Mouse (Mus musculus) G1E (cell line): Measurements from ENCODE around the gene Pax7. TPM values are rescaled to one million over a fixed set of nuclear protein-coding genes. Genes with fewer than 3 reads are reported as not detected.

Source experiments
- ATAC-seq: 2 replicates; pipeline ENCODE4 v1.8.0; 2016; ENCODE audit warnings: mild to moderate bottlenecking; ENCODE audit not compliant: insufficient number of reproducible peaks, poor library complexity, low FRiP score, severe bottlenecking; ENCODE audit errors: extremely low read depth
- DNase-seq: peaks from one replicate; pipeline ENCODE4 v3.0.0; 2012; ENCODE audit warnings: low spot score
- H3K27me3 ChIP-seq: 2 replicates; pipeline ENCODE4 v1.6.1; 2012; ENCODE audit warnings: mild to moderate bottlenecking, low read length, inconsistent platforms; ENCODE audit not compliant: insufficient read depth
- H3K36me3 ChIP-seq: replicated peaks from 2 replicates; pipeline ENCODE3; 2012; ENCODE audit warnings: mild to moderate bottlenecking, inconsistent platforms
- H3K4me1 ChIP-seq: 2 replicates; pipeline ENCODE4 v1.6.1; 2012; ENCODE audit warnings: low read depth, low read length, inconsistent platforms, mixed read lengths; ENCODE audit not compliant: insufficient read depth
- H3K4me3 ChIP-seq: 2 replicates; pipeline ENCODE4 v1.5.1; 2012; ENCODE audit warnings: low read depth, mild to moderate bottlenecking, inconsistent platforms, low read length, moderate library complexity, mixed read lengths
- H3K9me3 ChIP-seq: replicated peaks from 2 replicates; pipeline ENCODE4 v1.6.1; 2012; ENCODE audit warnings: inconsistent platforms
- CTCF ChIP-seq: IDR thresholded peaks from 2 replicates; pipeline ENCODE4 v1.5.1; 2012; ENCODE audit warnings: low read depth, low read length, inconsistent platforms, mixed read lengths
- GATA1 ChIP-seq: IDR thresholded peaks from 2 replicates; pipeline ENCODE4 v1.6.1; 2012; ENCODE audit warnings: borderline replicate concordance, low read length, inconsistent platforms, mixed read lengths
- GATA2 ChIP-seq: IDR thresholded peaks from 2 replicates; pipeline ENCODE4 v1.6.1; 2012; ENCODE audit warnings: low read depth, low read length, inconsistent platforms, borderline replicate concordance
- POLR2AphosphoS5 ChIP-seq: IDR thresholded peaks from 2 replicates; pipeline ENCODE4 v1.6.1; 2012; ENCODE audit warnings: low read depth, low read length, inconsistent platforms; ENCODE audit not compliant: insufficient replicate concordance
- TAL1 ChIP-seq: conservative IDR thresholded peaks from 2 replicates; pipeline ENCODE4 v1.6.1; 2012; ENCODE audit warnings: low read depth, low read length, inconsistent platforms, mixed read lengths
- polyA plus RNA-seq: library from polyadenylated mRNA; stranded (reverse); fragments of >175 nt; gene quantifications from 2 replicates; pipeline ENCODE4 v1.2.3, GENCODE M21; 2012
- total RNA-seq, 2 experiments: library from RNA; stranded (forward) in 1 of 2; stranded (reverse) in 1 of 2; fragments of 200-1000 nt in 1 of 2; fragments of >200 nt in 1 of 2; fragmentation: Nextera tagmentation in 1 of 2; gene quantifications; 2 replicates each; pipeline ENCODE4 v1.2.3; 2014 to 2017

The Pax7 gene
- total RNA-seq (2014; fragmentation: Nextera tagmentation) (not detected in 2 replicates), total RNA-seq (2017) (0.06 and 0.11 TPM in 2 replicates), polyA plus RNA-seq (not detected in 2 replicates)

DNA sequence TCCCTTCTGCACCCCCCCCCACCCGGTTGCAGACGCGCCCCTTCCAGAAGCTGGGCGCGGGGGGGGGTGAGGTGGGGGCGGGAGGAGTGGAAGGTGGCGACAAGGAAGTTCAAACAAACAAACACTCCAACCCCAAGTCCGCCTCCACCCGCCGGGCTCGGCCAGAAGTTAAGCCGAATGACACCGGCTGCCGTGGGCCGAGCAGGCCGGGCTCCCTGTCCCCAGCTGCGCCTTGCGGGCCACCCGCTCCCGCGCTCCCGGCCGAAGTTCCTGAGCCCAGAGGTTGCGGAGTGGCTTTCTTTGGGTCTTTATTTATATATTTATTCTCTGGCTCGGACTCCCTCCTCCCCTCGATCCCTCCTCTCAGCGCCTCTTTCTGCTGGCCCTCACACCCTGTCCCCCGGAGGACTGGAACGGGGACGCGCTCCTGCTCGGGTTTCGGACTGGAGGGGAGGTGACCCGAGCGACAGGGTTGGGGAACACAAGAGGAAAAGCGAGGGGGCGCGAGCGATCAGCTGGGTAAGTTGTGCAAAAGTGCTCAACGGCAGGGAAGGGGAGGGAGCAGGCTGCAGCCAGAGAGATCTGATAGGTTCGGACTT lies at the start of gene Pax7:
Gene Pax7, minus strand, starts transcription at position 493 of the 599 bp plus-strand sequence.
- no peaks in the 10 kb centered on the region for H3K27me3 ChIP-seq
- no peak for TF ChIP-seq GATA1
- no peak for TF ChIP-seq GATA2
- TF ChIP-seq POLR2AphosphoS5 = no peak
- TF ChIP-seq CTCF = no peak
- no peak for TF ChIP-seq TAL1
- H3K9me3 ChIP-seq = peaks cover 95% of the 10 kb centered on the region

GRCm38 (mm10) chr4:139881796-139882195 lies 48.5 kb upstream of the Pax7 start:
- H3K9me3 ChIP-seq = peaks cover 78% of the 10 kb centered on the region
- ATAC-seq (no peak), DNase-seq (no peak)
- TF ChIP-seq CTCF = no peak
- no peak for TF ChIP-seq GATA1
- TF ChIP-seq GATA2 = no peak
- no peak overlapping the region for H3K4me3 ChIP-seq
- H3K4me1 ChIP-seq = no peaks in the 10 kb centered on the region
- H3K27me3 ChIP-seq = no peaks in the 10 kb centered on the region
- no peaks in the 10 kb centered on the region for H3K36me3 ChIP-seq

More for the DNA sequence above, at the start of gene Pax7:
- H3K4me3 ChIP-seq = no peak within 1 kb of the TSS
- H3K4me1 ChIP-seq = no peaks in the 10 kb centered on the region
- no peak for ATAC-seq
- DNase-seq = no peak
- H3K36me3 ChIP-seq = no peaks in the 10 kb centered on the region

- DNase-seq = no peak
- no peaks in the 10 kb centered on the region for H3K27me3 ChIP-seq
- H3K36me3 ChIP-seq = no peaks in the 10 kb centered on the region
- H3K4me1 ChIP-seq = no peaks in the 10 kb centered on the region
- no peak for ATAC-seq
- TF ChIP-seq POLR2AphosphoS5 (no peak), GATA1 (no peak), CTCF (no peak), GATA2 (no peak), TAL1 (no peak)
- no peak overlapping the region for H3K4me3 ChIP-seq
- H3K9me3 ChIP-seq = peaks cover 87% of the 10 kb centered on the region
Observed at GRCm38 (mm10) chr4:139879324-139879723, 46.0 kb upstream of the Pax7 start.

DNA sequence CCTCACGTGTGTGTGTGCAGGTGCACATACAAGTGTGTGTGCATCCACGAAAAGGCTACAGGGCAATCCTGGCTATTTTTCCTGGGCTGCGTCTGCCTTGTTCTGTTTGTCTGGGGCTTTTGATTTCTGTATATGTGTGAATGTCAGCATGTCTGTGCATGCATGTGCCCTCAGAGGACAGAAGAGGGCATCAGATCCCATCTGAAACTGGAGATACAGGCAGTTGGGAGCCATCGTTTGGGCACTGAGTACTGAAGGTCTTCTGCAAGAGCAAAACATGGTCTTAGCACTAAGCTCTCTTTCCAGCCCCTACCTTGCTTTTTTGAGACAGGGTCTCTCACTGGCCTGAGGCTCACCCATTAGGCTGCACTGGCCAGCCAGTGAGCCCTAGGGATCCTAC lies 45.1 kb upstream of the Pax7 start:
- Histone ChIP-seq H3K9me3 (peaks cover 89% of the 10 kb centered on the region), H3K4me3 (no peak overlapping the region), H3K36me3 (no peaks in the 10 kb centered on the region), H3K27me3 (no peaks in the 10 kb centered on the region), H3K4me1 (no peaks in the 10 kb centered on the region)
- DNase-seq (no peak), ATAC-seq (no peak)
- TF ChIP-seq GATA2 (no peak), GATA1 (no peak), POLR2AphosphoS5 (no peak), CTCF (no peak), TAL1 (no peak)

GRCm38 (mm10) chr4:139877269-139877668 lies 43.9 kb upstream of the Pax7 start:
- H3K27me3 ChIP-seq = no peaks in the 10 kb centered on the region
- peaks cover 88% of the 10 kb centered on the region for H3K9me3 ChIP-seq
- ATAC-seq = no peak
- TF ChIP-seq GATA1 (no peak), CTCF (no peak), TAL1 (no peak), GATA2 (no peak), POLR2AphosphoS5 (no peak)
- H3K4me3 ChIP-seq = no peak overlapping the region
- no peaks in the 10 kb centered on the region for H3K36me3 ChIP-seq
- no peak for DNase-seq
- H3K4me1 ChIP-seq = no peaks in the 10 kb centered on the region

DNA sequence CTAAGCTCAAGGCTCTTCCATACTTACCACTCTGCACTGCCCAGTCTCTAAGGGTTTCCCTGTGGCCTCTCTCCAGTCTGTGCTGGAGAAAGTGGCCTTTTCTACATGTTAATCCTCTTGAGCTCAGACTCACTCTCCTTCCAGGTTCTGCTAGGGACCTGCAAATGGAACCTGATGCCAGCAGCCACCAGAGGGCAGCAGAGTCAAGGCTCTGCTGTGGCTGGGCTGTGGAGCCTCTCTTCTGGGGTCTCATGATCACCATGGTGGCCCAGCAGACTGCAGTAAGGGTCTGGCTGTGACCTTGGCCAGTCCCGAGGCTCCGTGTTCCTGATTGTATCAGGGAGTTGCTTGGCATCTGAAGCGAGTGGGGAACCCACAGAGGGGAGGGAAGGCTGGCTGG lies 39.3 kb upstream of the Pax7 start:
- Histone ChIP-seq H3K9me3 (peaks cover 90% of the 10 kb centered on the region), H3K27me3 (no peaks in the 10 kb centered on the region), H3K36me3 (no peaks in the 10 kb centered on the region), H3K4me1 (no peaks in the 10 kb centered on the region), H3K4me3 (no peak overlapping the region)
- no peak for ATAC-seq
- no peak for TF ChIP-seq POLR2AphosphoS5
- TF ChIP-seq GATA1 = no peak
- TF ChIP-seq GATA2 = no peak
- DNase-seq = no peak

DNA sequence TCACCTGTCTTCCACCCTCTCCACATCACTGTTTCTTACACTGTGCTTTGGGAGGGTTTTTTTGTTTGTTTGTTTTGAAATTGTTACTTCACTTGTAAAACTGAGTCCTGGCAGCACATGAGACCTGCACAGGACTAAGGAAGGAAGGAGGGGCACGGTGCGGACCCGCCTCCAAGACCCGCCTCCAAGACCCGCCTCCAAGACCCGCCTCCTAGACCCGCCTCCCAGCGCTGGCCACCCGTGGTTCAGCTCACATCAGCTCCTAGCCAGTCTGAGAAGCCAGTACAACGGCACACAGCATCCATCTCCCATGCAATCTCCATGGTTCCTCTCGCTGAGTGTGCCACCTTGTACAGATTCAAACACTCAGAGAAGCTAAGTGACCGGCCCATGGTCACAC lies 38.4 kb upstream of the Pax7 start:
- no peaks in the 10 kb centered on the region for H3K36me3 ChIP-seq
- ATAC-seq (no peak), DNase-seq (no peak)
- no peaks in the 10 kb centered on the region for H3K27me3 ChIP-seq
- no peaks in the 10 kb centered on the region for H3K4me1 ChIP-seq
- no peak overlapping the region; the same call in 1 of the 2 replicates for H3K4me3 ChIP-seq
- TF ChIP-seq CTCF (no peak), POLR2AphosphoS5 (no peak), TAL1 (no peak), GATA2 (no peak), GATA1 (no peak)
- peaks cover 91% of the 10 kb centered on the region for H3K9me3 ChIP-seq
